Mouse (Mus musculus): ENCODE data around the gene Nacc2. TPM values are rescaled to one million over a fixed set of nuclear protein-coding genes. Genes with fewer than 3 reads are reported as not detected.
A peak's percentile ranks its signal among the peaks of the same experiment; 100 is the strongest.

Gene Nacc2
- polyA plus RNA-seq, 1 experiment from 2014 or later = 12.6 TPM

DNA sequence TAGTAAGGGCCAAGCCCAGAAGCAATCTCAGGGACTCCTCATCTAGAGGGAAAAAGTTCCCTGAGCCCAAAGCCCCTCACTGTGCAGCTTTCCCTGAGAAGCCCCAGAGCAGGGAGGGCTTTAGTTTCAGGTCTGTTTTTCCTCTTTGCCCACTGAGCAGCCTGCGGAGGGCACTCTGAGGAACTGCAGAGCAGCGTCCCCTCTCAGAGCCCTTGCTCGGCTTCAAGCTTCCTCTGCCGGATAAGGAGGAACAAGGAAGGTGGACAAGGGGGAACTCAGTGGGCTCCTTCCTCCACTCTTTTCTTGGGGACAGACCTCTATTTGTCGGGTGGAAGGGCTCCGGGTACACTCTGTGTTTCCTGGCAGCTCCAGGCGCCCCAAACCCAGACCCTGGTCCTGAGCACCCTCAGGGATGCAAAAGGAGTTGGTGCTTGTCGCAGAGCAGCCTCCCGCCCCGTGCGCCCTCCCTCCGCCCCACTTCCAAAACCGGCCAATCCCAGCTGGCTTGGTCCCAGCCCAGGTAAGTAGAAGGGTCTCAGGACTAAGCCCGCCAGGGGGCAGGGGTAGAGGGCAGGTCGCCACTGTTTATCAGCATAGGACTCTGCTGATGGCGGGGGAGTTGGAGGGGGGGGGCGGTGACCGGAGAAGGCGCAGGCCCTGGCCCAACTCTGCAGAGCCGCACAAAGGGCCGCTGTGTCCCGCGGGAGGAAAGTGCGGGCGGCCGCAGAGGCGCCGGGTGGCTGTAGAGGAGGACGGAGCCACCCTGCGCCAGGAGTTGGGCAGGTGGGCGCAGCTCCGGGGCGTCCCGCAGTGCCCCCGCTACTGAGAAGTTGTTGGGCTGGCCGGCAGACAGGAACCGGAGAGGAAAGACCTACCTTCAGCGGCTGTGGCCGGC is 31.9 kb downstream of the Nacc2 start:
- peaks cover 4% of the 10 kb centered on the region for H3K4me1 ChIP-seq (replicated peaks; ENCODE audit: control insufficient read depth, insufficient read depth)
- WGBS = 9% methylated on average over 35 of the region's 39 CpGs
- no peaks in the 10 kb centered on the region for H3K9me3 ChIP-seq (ENCODE audit: control insufficient read depth, low read length)
- no peak for TF ChIP-seq EP300 (optimal IDR thresholded peaks at IDR 0.05)
- TF ChIP-seq CTCF (IDR thresholded peaks at IDR 0.05; ENCODE audit: low read depth) = 0 out of 2 replicates have a peak, but pooled peaks have one; percentile 13
- peaks cover 6% of the 10 kb centered on the region for H3K36me3 ChIP-seq (ENCODE audit: control insufficient read depth, insufficient read depth, low read length)
- DNase-seq (ENCODE audit: low spot score) (peak; percentile 43), ATAC-seq (ENCODE audit: low FRiP score, low TSS enrichment) (peak; percentile 18; the same call in 1 of the 2 replicates)
- H3K4me3 ChIP-seq (ENCODE audit: low read depth, low read length) = peak overlapping the region; percentile 47
- peak overlapping the region; percentile 94 for H3K4me2 ChIP-seq (replicated peaks; ENCODE audit: low read depth)
- H3K27me3 ChIP-seq (ENCODE audit: control insufficient read depth, insufficient read depth, low read length) = no peaks in the 10 kb centered on the region
- H3K27ac ChIP-seq (replicated peaks) = peak overlapping the region; percentile 83
- H3K9ac ChIP-seq (ENCODE audit: low read length) = peak overlapping the region; percentile 59

DNA sequence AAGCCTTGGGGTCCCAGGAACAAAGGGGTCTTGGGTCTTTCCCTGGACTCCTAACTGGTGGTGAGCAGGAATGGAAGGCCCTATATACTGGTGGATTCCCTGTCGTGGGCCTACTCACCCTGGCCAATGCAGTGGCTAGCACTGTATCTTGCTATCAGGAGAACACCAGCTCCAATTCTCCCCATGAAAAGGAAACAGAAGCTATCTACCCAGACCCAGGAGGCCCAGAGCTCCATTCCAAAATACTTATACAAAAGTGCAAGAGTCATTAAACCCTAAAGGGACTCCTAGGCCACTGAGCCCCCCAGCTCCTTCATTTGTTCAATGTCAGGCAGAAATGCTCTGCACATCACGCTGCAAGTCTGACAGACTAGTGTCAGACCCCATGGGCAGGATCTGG is 34.0 kb downstream of the Nacc2 start:
- DNase-seq (ENCODE audit: low spot score) (no peak), ATAC-seq (ENCODE audit: low FRiP score, low TSS enrichment) (no peak)
- TF ChIP-seq EP300 (optimal IDR thresholded peaks at IDR 0.05) (no peak), CTCF (IDR thresholded peaks at IDR 0.05; ENCODE audit: low read depth) (no peak)
- peaks cover 4% of the 10 kb centered on the region for H3K4me1 ChIP-seq (replicated peaks; ENCODE audit: control insufficient read depth, insufficient read depth)
- no peak overlapping the region for H3K9ac ChIP-seq (ENCODE audit: low read length)
- H3K36me3 ChIP-seq (ENCODE audit: control insufficient read depth, insufficient read depth, low read length) = peaks cover 6% of the 10 kb centered on the region
- H3K27ac ChIP-seq (replicated peaks) = no peak overlapping the region
- no peak overlapping the region for H3K4me2 ChIP-seq (replicated peaks; ENCODE audit: low read depth)
- no peak overlapping the region for H3K4me3 ChIP-seq (ENCODE audit: low read depth, low read length)
- 85% methylated on average over 2 of the region's 2 CpGs for WGBS
- H3K27me3 ChIP-seq (ENCODE audit: control insufficient read depth, insufficient read depth, low read length) = no peaks in the 10 kb centered on the region
- H3K9me3 ChIP-seq (ENCODE audit: control insufficient read depth, low read length) = no peaks in the 10 kb centered on the region

GRCm38 (mm10) chr2:26086926-26087600 is 36.0 kb downstream of the Nacc2 start:
- Histone ChIP-seq H3K27ac (replicated peaks) (no peak overlapping the region), H3K4me1 (replicated peaks; ENCODE audit: control insufficient read depth, insufficient read depth) (no peaks in the 10 kb centered on the region), H3K4me2 (replicated peaks; ENCODE audit: low read depth) (no peak overlapping the region), H3K9ac (ENCODE audit: low read length) (no peak overlapping the region), H3K9me3 (ENCODE audit: control insufficient read depth, low read length) (no peaks in the 10 kb centered on the region), H3K4me3 (ENCODE audit: low read depth, low read length) (no peak overlapping the region), H3K27me3 (ENCODE audit: control insufficient read depth, insufficient read depth, low read length) (no peaks in the 10 kb centered on the region), H3K36me3 (ENCODE audit: control insufficient read depth, insufficient read depth, low read length) (peaks cover 6% of the 10 kb centered on the region)
- DNase-seq (ENCODE audit: low spot score) = no peak
- WGBS = 64% methylated on average over 4 of the region's 4 CpGs
- no peak for ATAC-seq (ENCODE audit: low FRiP score, low TSS enrichment)
- TF ChIP-seq EP300 (optimal IDR thresholded peaks at IDR 0.05) (no peak), CTCF (IDR thresholded peaks at IDR 0.05; ENCODE audit: low read depth) (no peak)

GRCm38 (mm10) chr2:26086505-26086904 is 36.5 kb downstream of the Nacc2 start:
- DNase-seq (ENCODE audit: low spot score) = no peak
- 88% methylated on average over 4 of the region's 4 CpGs for WGBS
- no peak for TF ChIP-seq EP300 (optimal IDR thresholded peaks at IDR 0.05)
- no peak for TF ChIP-seq CTCF (IDR thresholded peaks at IDR 0.05; ENCODE audit: low read depth)

DNA sequence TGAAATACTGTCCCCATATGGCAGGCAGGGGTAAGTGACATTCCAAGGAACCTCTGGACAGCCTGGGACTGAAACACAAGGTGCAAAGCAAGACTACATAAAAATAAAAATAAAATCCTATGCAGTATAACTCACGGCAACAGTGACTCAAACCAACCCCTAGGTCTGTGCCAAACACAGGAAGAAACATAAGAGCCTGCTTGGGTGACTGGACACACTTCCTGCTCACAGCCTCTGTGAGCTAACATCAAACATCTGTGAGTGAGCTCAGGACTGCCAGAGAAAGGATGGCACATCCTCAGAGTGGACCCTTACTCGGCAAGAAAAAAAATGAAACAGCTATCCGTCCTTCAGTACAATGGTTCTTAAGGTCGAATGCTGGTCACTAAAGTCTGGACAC is 40.1 kb downstream of the Nacc2 start:
- H3K27me3 ChIP-seq (ENCODE audit: control insufficient read depth, insufficient read depth, low read length) = no peaks in the 10 kb centered on the region
- ATAC-seq (ENCODE audit: low FRiP score, low TSS enrichment) (no peak), DNase-seq (ENCODE audit: low spot score) (no peak)
- no peak overlapping the region for H3K27ac ChIP-seq (replicated peaks)
- no peak overlapping the region for H3K9ac ChIP-seq (ENCODE audit: low read length)
- no peaks in the 10 kb centered on the region for H3K36me3 ChIP-seq (ENCODE audit: control insufficient read depth, insufficient read depth, low read length)
- H3K4me1 ChIP-seq (replicated peaks; ENCODE audit: control insufficient read depth, insufficient read depth) = no peaks in the 10 kb centered on the region
- TF ChIP-seq CTCF (IDR thresholded peaks at IDR 0.05; ENCODE audit: low read depth) (no peak), EP300 (optimal IDR thresholded peaks at IDR 0.05) (no peak)
- 73% methylated on average over 4 of the region's 4 CpGs for WGBS
- H3K4me3 ChIP-seq (ENCODE audit: low read depth, low read length) = no peak overlapping the region
- no peak overlapping the region for H3K4me2 ChIP-seq (replicated peaks; ENCODE audit: low read depth)
- H3K9me3 ChIP-seq (ENCODE audit: control insufficient read depth, low read length) = no peaks in the 10 kb centered on the region

More at GRCm38 (mm10) chr2:26086505-26086904, 36.5 kb downstream of the Nacc2 start:
- Histone ChIP-seq H3K27me3 (ENCODE audit: control insufficient read depth, insufficient read depth, low read length) (no peaks in the 10 kb centered on the region), H3K27ac (replicated peaks) (no peak overlapping the region), H3K4me1 (replicated peaks; ENCODE audit: control insufficient read depth, insufficient read depth) (no peaks in the 10 kb centered on the region), H3K4me3 (ENCODE audit: low read depth, low read length) (no peak overlapping the region), H3K9me3 (ENCODE audit: control insufficient read depth, low read length) (no peaks in the 10 kb centered on the region), H3K4me2 (replicated peaks; ENCODE audit: low read depth) (no peak overlapping the region), H3K36me3 (ENCODE audit: control insufficient read depth, insufficient read depth, low read length) (peaks cover 6% of the 10 kb centered on the region), H3K9ac (ENCODE audit: low read length) (no peak overlapping the region)
- ATAC-seq (ENCODE audit: low FRiP score, low TSS enrichment) = no peak

Data from stomach, postnatal 0 days (tissue).